Mouse (Mus musculus) hindbrain, postnatal 0 days (tissue): ENCODE measurements around the gene Jak2. TPM values are rescaled to one million over a fixed set of nuclear protein-coding genes. Genes with fewer than 3 reads are reported as not detected.

Source experiments
- ATAC-seq: fragments of 200-750 bp; cut with Nextera tagmentation; 2 replicates; pipeline ENCODE4 v1.8.0; 2017; ENCODE audit warnings: mild to moderate bottlenecking, moderate TSS enrichment, moderate library complexity
- DNase-seq: peaks from one replicate; pipeline ENCODE4 v3.0.0-alpha.2; 2015; ENCODE audit warnings: low spot score
- H3K27ac ChIP-seq: fragments of 300-500 bp; sonication (generic); 2 replicates; pipeline ENCODE4 v1.5.1; 2014; ENCODE audit warnings: mild to moderate bottlenecking
- H3K27me3 ChIP-seq: fragments of 300-500 bp; sonication (generic); 2 replicates; pipeline ENCODE4 v1.6.1; 2014; ENCODE audit warnings: low read length, mixed read lengths; ENCODE audit not compliant: insufficient read depth
- H3K36me3 ChIP-seq: fragments of 300-500 bp; sonication (generic); 2 replicates; pipeline ENCODE4 v1.6.1; 2014; ENCODE audit warnings: low read length, mixed read lengths; ENCODE audit not compliant: insufficient read depth
- H3K4me1 ChIP-seq: fragments of 300-500 bp; sonication (generic); 2 replicates; pipeline ENCODE4 v1.6.1; 2014; ENCODE audit warnings: antibody characterized with exemption, low read length, mixed read lengths; ENCODE audit not compliant: insufficient read depth
- H3K4me2 ChIP-seq: fragments of 300-500 bp; sonication (generic); 2 replicates; pipeline ENCODE4 v1.6.1; 2014; ENCODE audit warnings: low read depth, mild to moderate bottlenecking, low read length, moderate library complexity, mixed read lengths
- H3K4me3 ChIP-seq: fragments of 300-500 bp; sonication (generic); 2 replicates; pipeline ENCODE4 v1.5.1; 2014; ENCODE audit warnings: low read length
- H3K9ac ChIP-seq: fragments of 300-500 bp; sonication (generic); replicated peaks from 2 replicates; pipeline ENCODE4 v1.6.1; 2014; ENCODE audit warnings: mild to moderate bottlenecking, low read length, moderate library complexity, mixed read lengths
- H3K9me3 ChIP-seq: fragments of 300-500 bp; sonication (generic); 2 replicates; pipeline ENCODE4 v1.6.1; 2016; ENCODE audit warnings: low read length, mixed read lengths
- CTCF ChIP-seq: IDR thresholded peaks from 2 replicates; pipeline ENCODE4 v1.5.1; 2016; ENCODE audit warnings: antibody characterized with exemption, control low read depth, low read depth
- WGBS: fragments of 180-500 bp; shearing (Covaris S2); extraction: QIAGEN DNeasy Blood & Tissue Kit; methylation state at CpG from one replicate; pipeline ENCODE4 v1.1.7; 2014; 5-methylcytosine and 5-hydroxymethylcytosine counted together
- polyA plus RNA-seq: library from polyadenylated mRNA; unstranded; fragments of >200 nt; fragmentation: Nextera tagmentation; extraction: Ambion mirVana; gene quantifications from 2 replicates; pipeline ENCODE4 v1.2.1, GENCODE M21; 2015
- total RNA-seq: library from RNA; depleted of rRNA; stranded (reverse); fragments of >200 nt; gene quantifications from 2 replicates; pipeline ENCODE4 v1.2.3, GENCODE M21; 2014

The Jak2 gene
- total and polyA plus RNA-seq, 2 experiments from 2014 or later = 9.8 to 18.8 TPM

GRCm38 (mm10) chr19:29215811-29216509 lies 35.7 kb upstream of the Jak2 start:
- Histone ChIP-seq H3K27ac (no peak overlapping the region), H3K9ac (no peak overlapping the region), H3K36me3 (no peaks in the 10 kb centered on the region), H3K4me1 (no peaks in the 10 kb centered on the region), H3K27me3 (no peaks in the 10 kb centered on the region), H3K4me2 (no peak overlapping the region), H3K4me3 (no peak overlapping the region), H3K9me3 (no peaks in the 10 kb centered on the region)
- no peak for DNase-seq
- TF ChIP-seq CTCF = no peak
- 47% methylated on average over 8 of the region's 8 CpGs for whole genome bisulfite sequencing
- ATAC-seq = no peak

GRCm38 (mm10) chr19:29221867-29222266 lies 29.8 kb upstream of the Jak2 start:
- no peaks in the 10 kb centered on the region for H3K27me3 ChIP-seq
- H3K27ac ChIP-seq = no peak overlapping the region
- no peaks in the 10 kb centered on the region for H3K4me1 ChIP-seq
- no peak overlapping the region for H3K4me2 ChIP-seq
- H3K9ac ChIP-seq = no peak overlapping the region
- H3K9me3 ChIP-seq = peaks cover 5% of the 10 kb centered on the region; the same call in 1 of the 2 replicates
- TF ChIP-seq CTCF = no peak
- DNase-seq (peak; percentile 20), ATAC-seq (no peak)
- WGBS = 62% methylated on average over 4 of the region's 4 CpGs
- no peaks in the 10 kb centered on the region for H3K36me3 ChIP-seq
- no peak overlapping the region for H3K4me3 ChIP-seq

DNA sequence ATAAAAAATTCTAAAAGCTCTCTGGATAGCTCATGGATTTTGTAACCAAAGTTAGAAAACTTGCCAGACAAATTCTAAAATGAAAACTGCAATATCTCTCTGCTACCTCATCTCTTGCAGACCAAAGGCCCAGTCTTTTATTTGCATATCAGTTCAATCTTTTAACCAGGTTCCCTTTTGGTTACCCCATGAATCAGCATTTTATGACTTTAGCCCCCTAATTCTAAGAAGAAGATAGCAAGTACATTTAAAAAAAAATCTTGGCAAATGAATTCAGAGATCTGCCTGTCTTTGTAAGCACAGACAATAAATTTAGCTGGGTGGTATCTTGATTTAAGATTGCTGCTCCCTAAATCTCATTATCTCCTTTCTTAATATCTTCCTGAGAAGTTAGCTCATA lies 26.7 kb upstream of the Jak2 start:
- DNase-seq = no peak
- Histone ChIP-seq H3K4me3 (no peak overlapping the region), H3K36me3 (no peaks in the 10 kb centered on the region), H3K9me3 (peaks cover 5% of the 10 kb centered on the region; the same call in 1 of the 2 replicates), H3K4me1 (no peaks in the 10 kb centered on the region), H3K9ac (no peak overlapping the region), H3K4me2 (no peak overlapping the region), H3K27me3 (no peaks in the 10 kb centered on the region), H3K27ac (no peak overlapping the region)
- no peak for ATAC-seq
- TF ChIP-seq CTCF = no peak

DNA sequence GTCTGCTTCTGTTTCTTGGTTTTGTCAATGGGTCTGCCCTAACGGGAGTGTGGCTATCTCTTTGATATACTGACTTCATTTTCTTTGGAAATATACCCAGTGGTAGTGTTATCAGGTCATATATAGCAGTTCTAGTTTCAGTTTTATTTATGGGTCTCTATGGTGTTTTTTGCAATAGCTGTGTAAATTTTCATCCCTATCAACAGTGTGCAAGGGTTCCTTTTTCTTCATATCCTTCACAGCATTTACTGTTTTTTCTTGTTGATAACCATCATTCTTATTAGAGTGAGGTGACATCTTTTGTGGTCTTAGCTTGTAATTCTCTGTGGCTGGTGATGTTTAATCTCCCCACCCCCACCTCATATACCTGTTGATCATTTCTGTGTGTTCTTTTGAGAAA lies 24.6 kb upstream of the Jak2 start:
- H3K4me1 ChIP-seq = no peaks in the 10 kb centered on the region
- no peaks in the 10 kb centered on the region for H3K36me3 ChIP-seq
- H3K9ac ChIP-seq = no peak overlapping the region
- peaks cover 5% of the 10 kb centered on the region; the same call in 1 of the 2 replicates for H3K9me3 ChIP-seq
- no peak overlapping the region for H3K4me2 ChIP-seq
- DNase-seq (no peak), ATAC-seq (no peak)
- WGBS = 63% methylated on average over 1 of the region's 1 CpGs
- no peak overlapping the region for H3K4me3 ChIP-seq
- H3K27me3 ChIP-seq = no peaks in the 10 kb centered on the region
- no peak for TF ChIP-seq CTCF
- H3K27ac ChIP-seq = no peak overlapping the region

GRCm38 (mm10) chr19:29227941-29228590 lies 23.6 kb upstream of the Jak2 start:
- no peak overlapping the region for H3K4me2 ChIP-seq
- no peak for DNase-seq
- no peak overlapping the region for H3K4me3 ChIP-seq
- no peak overlapping the region for H3K27ac ChIP-seq
- TF ChIP-seq CTCF = no peak
- H3K36me3 ChIP-seq = no peaks in the 10 kb centered on the region
- peaks cover 5% of the 10 kb centered on the region; the same call in 1 of the 2 replicates for H3K9me3 ChIP-seq
- no peaks in the 10 kb centered on the region for H3K27me3 ChIP-seq
- no peak for ATAC-seq
- WGBS = 76% methylated on average over 9 of the region's 9 CpGs
- no peaks in the 10 kb centered on the region for H3K4me1 ChIP-seq
- H3K9ac ChIP-seq = no peak overlapping the region

- WGBS = 80% methylated on average over 2 of the region's 2 CpGs
- ATAC-seq (no peak), DNase-seq (no peak)
- no peak overlapping the region for H3K4me2 ChIP-seq
- H3K9me3 ChIP-seq = peaks cover 5% of the 10 kb centered on the region; the same call in 1 of the 2 replicates
- H3K27me3 ChIP-seq = no peaks in the 10 kb centered on the region
- H3K4me1 ChIP-seq = no peaks in the 10 kb centered on the region
- H3K27ac ChIP-seq = no peak overlapping the region
- H3K4me3 ChIP-seq = no peak overlapping the region
- H3K9ac ChIP-seq = no peak overlapping the region
- no peaks in the 10 kb centered on the region for H3K36me3 ChIP-seq
- TF ChIP-seq CTCF = no peak
Measured at GRCm38 (mm10) chr19:29228989-29229388, 22.6 kb upstream of the Jak2 start.

DNA sequence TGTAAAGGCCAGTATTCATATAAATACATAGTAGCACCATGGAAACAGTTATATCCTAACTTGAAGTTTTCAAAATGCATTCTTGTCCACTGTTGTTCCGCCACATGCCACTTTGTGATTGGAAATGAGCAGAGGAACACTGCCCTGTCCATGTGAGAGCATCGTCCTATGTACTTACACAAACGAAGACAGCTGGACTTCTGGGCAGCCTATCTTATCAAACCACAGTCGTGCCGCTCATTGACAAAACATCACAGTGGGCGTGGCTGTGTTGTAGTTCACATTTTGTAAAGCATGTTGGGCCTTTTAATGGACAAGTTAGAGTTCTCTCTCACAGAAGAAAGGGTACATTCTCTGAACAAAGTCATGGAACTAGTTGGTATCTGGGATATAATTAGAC lies 18.9 kb upstream of the Jak2 start:
- H3K4me1 ChIP-seq = no peaks in the 10 kb centered on the region
- WGBS = 79% methylated on average over 6 of the region's 6 CpGs
- H3K9ac ChIP-seq = no peak overlapping the region

More for the DNA sequence above, 18.9 kb upstream of the Jak2 start:
- H3K27me3 ChIP-seq = no peaks in the 10 kb centered on the region
- H3K4me2 ChIP-seq = no peak overlapping the region
- no peak overlapping the region for H3K4me3 ChIP-seq
- ATAC-seq (no peak), DNase-seq (no peak)
- TF ChIP-seq CTCF = no peak
- H3K36me3 ChIP-seq = no peaks in the 10 kb centered on the region
- no peaks in the 10 kb centered on the region for H3K9me3 ChIP-seq
- no peak overlapping the region for H3K27ac ChIP-seq
